Mouse (Mus musculus) small intestine, adult 2 months (tissue): ENCODE measurements around the gene Zfp119b.

ENCODE experiments used
- CTCF ChIP-seq: fragments of 200-500 bp; IDR thresholded peaks from 2 replicates; pipeline ENCODE4 v1.5.1; 2012; ENCODE audit warnings: low read depth, mild to moderate bottlenecking, control low read depth, inconsistent platforms, low read length, moderate library complexity, mixed read lengths; ENCODE audit not compliant: insufficient replicate concordance, insufficient read length; ENCODE audit errors: extremely low read depth
- POLR2A ChIP-seq: fragments of 200-500 bp; IDR thresholded peaks from 2 replicates; pipeline ENCODE4 v1.6.1; 2012; ENCODE audit warnings: low read depth, mild to moderate bottlenecking, control low read depth, inconsistent platforms, low read length, moderate library complexity

- no peak for TF ChIP-seq CTCF
- TF ChIP-seq POLR2A: no peak
Observed at GRCm38 (mm10) chr17:55977301-55977700, 28.0 kb upstream of the Zfp119b start.
